Comparison of ENCODE assay signal across 8 mouse cellular contexts in genomic region chr17:33968927-33969326, GRCm38 (mm10). TPM values are rescaled to one million over a fixed set of nuclear protein-coding genes. Genes with fewer than 3 reads are reported as not detected.
DNase-seq lines count a peak whose midpoint lies in the region; ATAC-seq lines count a peak whose summit lies in the region.

No protein-coding gene starts in this region.

- H3K9ac ChIP-seq in liver, embryonic 11.5 days (ENCODE audit: low read depth, low read length) = no peak overlapping the region
- H3K9ac ChIP-seq in neural tube, embryonic 13.5 days = no peak overlapping the region

- H3K27ac ChIP-seq in liver, embryonic 11.5 days (ENCODE audit: low read depth, low read length) = no peak overlapping the region
- H3K27ac ChIP-seq in neural tube, embryonic 13.5 days (replicated peaks) = no peak overlapping the region

- no peaks in the 10 kb centered on the region for H3K4me1 ChIP-seq in liver, embryonic 11.5 days (replicated peaks; ENCODE audit: control insufficient read depth, insufficient read depth, low read length)
- H3K4me1 ChIP-seq in neural tube, embryonic 13.5 days (replicated peaks) = no peaks in the 10 kb centered on the region

- WGBS in liver, embryonic 11.5 days = 29% methylated on average over 5 of the region's 5 CpGs
- 27% methylated on average over 5 of the region's 5 CpGs for WGBS in neural tube, embryonic 13.5 days

- H3K9me3 ChIP-seq in liver, embryonic 11.5 days (ENCODE audit: control insufficient read depth, low read length) = no peaks in the 10 kb centered on the region
- H3K9me3 ChIP-seq in neural tube, embryonic 13.5 days = no peaks in the 10 kb centered on the region

- no peaks in the 10 kb centered on the region for H3K27me3 ChIP-seq in liver, embryonic 11.5 days (replicated peaks; ENCODE audit: control insufficient read depth, insufficient read depth, low read length)
- H3K27me3 ChIP-seq in neural tube, embryonic 13.5 days = peaks cover 14% of the 10 kb centered on the region

- peak; percentile 56 to 66 for DNase-seq in cerebellum, postnatal 14 days
- no peak for DNase-seq in cerebellum, adult 9-10 months
- DNase-seq in B cell, adult 2 months = peak; percentile 82 to 83
- DNase-seq in liver, embryonic 11.5 days (ENCODE audit: low spot score) = no peak
- DNase-seq in right cerebral cortex, adult 18-20 months = no peak
- DNase-seq in heart, adult 8-10 months (ENCODE audit: low spot score) = no peak

- H3K4me3 ChIP-seq in liver, embryonic 11.5 days (ENCODE audit: low read depth, low read length) = no peak overlapping the region
- no peak overlapping the region for H3K4me3 ChIP-seq in neural tube, embryonic 13.5 days

- H3K36me3 ChIP-seq in liver, embryonic 11.5 days (ENCODE audit: control insufficient read depth, insufficient read depth, low read length) = peaks cover 6% of the 10 kb centered on the region; the same call in 1 of the 2 replicates
- peaks cover 25% of the 10 kb centered on the region for H3K36me3 ChIP-seq in neural tube, embryonic 13.5 days

- H3K4me2 ChIP-seq in liver, embryonic 11.5 days = peak overlapping the region; percentile 28
- no peak overlapping the region for H3K4me2 ChIP-seq in neural tube, embryonic 13.5 days

- peak; percentile 55; the same call in 1 of the 2 replicates for ATAC-seq in erythroid progenitor cell, adult 5-6 weeks (replicated peaks; ENCODE audit: low FRiP score, poor library complexity, severe bottlenecking)
- peak; percentile 69 for ATAC-seq in liver, embryonic 11.5 days (replicated peaks; ENCODE audit: low FRiP score)
- ATAC-seq in neural tube, embryonic 13.5 days (ENCODE audit: low read depth) = peak; percentile 64

RNA-seq across cellular contexts. Expression of gene Rps18, which starts 13.1 kb away (rescaled TPM):
- 779 and 808 TPM in 2 replicates for total RNA-seq in erythroid progenitor cell, adult 5-6 weeks (2015; ENCODE audit: low replicate concordance)
- total RNA-seq in erythroid progenitor cell, adult 5-6 weeks (2017; ENCODE audit: low replicate concordance) = 194 and 380 TPM in 2 replicates
- 2,164 and 2,343 TPM in 2 replicates for polyA plus RNA-seq in liver, embryonic 11.5 days (2014; fragmentation: Nextera tagmentation; extraction: Ambion mirVana)
- polyA plus RNA-seq in neural tube, embryonic 13.5 days (2015; fragmentation: Nextera tagmentation; extraction: Ambion mirVana) = 912 and 939 TPM in 2 replicates
- total RNA-seq in heart, adult 8-10 months (2022) = 100 to 1,000 TPM; 373 to 430 (median 408) TPM

RNA-seq across cellular contexts. Expression of gene Vps52, which starts 13.3 kb away (rescaled TPM):
- total RNA-seq in erythroid progenitor cell, adult 5-6 weeks (2015; ENCODE audit: low replicate concordance) = 8.0 and 18.4 TPM in 2 replicates
- 11.5 and 17.8 TPM in 2 replicates for total RNA-seq in erythroid progenitor cell, adult 5-6 weeks (2017; ENCODE audit: low replicate concordance)
- polyA plus RNA-seq in liver, embryonic 11.5 days (2014; fragmentation: Nextera tagmentation; extraction: Ambion mirVana) = 47.2 and 49.1 TPM in 2 replicates
- 63.5 and 67.5 TPM in 2 replicates for polyA plus RNA-seq in neural tube, embryonic 13.5 days (2015; fragmentation: Nextera tagmentation; extraction: Ambion mirVana)
- 10 to 100 TPM; 35.6 to 45.0 (median 41.6) TPM for total RNA-seq in heart, adult 8-10 months (2022)

RNA-seq across cellular contexts. Expression of gene B3galt4, which starts 17.6 kb away (rescaled TPM):
- total RNA-seq in erythroid progenitor cell, adult 5-6 weeks (2015; ENCODE audit: low replicate concordance) = not detected in 2 replicates
- total RNA-seq in erythroid progenitor cell, adult 5-6 weeks (2017; ENCODE audit: low replicate concordance) = 0.26 and 2.8 TPM in 2 replicates
- 2.9 and 3.5 TPM in 2 replicates for polyA plus RNA-seq in liver, embryonic 11.5 days (2014; fragmentation: Nextera tagmentation; extraction: Ambion mirVana)
- 10.8 and 11.7 TPM in 2 replicates for polyA plus RNA-seq in neural tube, embryonic 13.5 days (2015; fragmentation: Nextera tagmentation; extraction: Ambion mirVana)
- 1 to 10 TPM in 3 of 4 experiments, under 1 TPM in 1; 0.89 to 2.6 (median 1.6) TPM for total RNA-seq in heart, adult 8-10 months (2022)

RNA-seq across cellular contexts. Expression of gene Wdr46, which starts 28.5 kb away (rescaled TPM):
- 3.6 and 11.3 TPM in 2 replicates for total RNA-seq in erythroid progenitor cell, adult 5-6 weeks (2015; ENCODE audit: low replicate concordance)
- total RNA-seq in erythroid progenitor cell, adult 5-6 weeks (2017; ENCODE audit: low replicate concordance) = 4.6 and 8.2 TPM in 2 replicates
- 62.6 and 67.0 TPM in 2 replicates for polyA plus RNA-seq in liver, embryonic 11.5 days (2014; fragmentation: Nextera tagmentation; extraction: Ambion mirVana)
- polyA plus RNA-seq in neural tube, embryonic 13.5 days (2015; fragmentation: Nextera tagmentation; extraction: Ambion mirVana) = 26.9 and 27.6 TPM in 2 replicates
- total RNA-seq in heart, adult 8-10 months (2022) = 10 to 100 TPM; 10.1 to 12.8 (median 11.6) TPM

RNA-seq across cellular contexts. Expression of gene Pfdn6, which starts 28.8 kb away (rescaled TPM):
- 52.0 and 68.1 TPM in 2 replicates for total RNA-seq in erythroid progenitor cell, adult 5-6 weeks (2015; ENCODE audit: low replicate concordance)
- total RNA-seq in erythroid progenitor cell, adult 5-6 weeks (2017; ENCODE audit: low replicate concordance) = 40.0 and 109 TPM in 2 replicates
- polyA plus RNA-seq in liver, embryonic 11.5 days (2014; fragmentation: Nextera tagmentation; extraction: Ambion mirVana) = 266 and 286 TPM in 2 replicates
- polyA plus RNA-seq in neural tube, embryonic 13.5 days (2015; fragmentation: Nextera tagmentation; extraction: Ambion mirVana) = 178 and 182 TPM in 2 replicates
- 10 to 100 TPM; 62.7 to 82.9 (median 71.1) TPM for total RNA-seq in heart, adult 8-10 months (2022)

Comparison
In these comparisons a context has a peak if more than half of its experiments do, and no peak if none do; other contexts are left out.
1. DNase-seq: peak in cerebellum, postnatal 14 days (2 of 2) and B cell, adult 2 months (2 of 2); none in cerebellum, adult 9-10 months (single experiment), liver, embryonic 11.5 days (single experiment), right cerebral cortex, adult 18-20 months (single experiment) and heart, adult 8-10 months (single experiment).
2. Peak in every context shown above with its lines, with median percentiles within 50 percentile points of each other: ATAC-seq.